Mouse (Mus musculus): ENCODE results near the gene Tesc.
A peak's percentile ranks its signal among the peaks of the same experiment; 100 is the strongest.

Gene Tesc

GRCm38 (mm10) chr5:118078550-118078949 lies 51.0 kb downstream of the Tesc start:
- DNase-seq, result peak in 1 of 2 experiments; percentile 7

GRCm38 (mm10) chr5:118079354-118079753 lies 51.8 kb downstream of the Tesc start:
- DNase-seq, result peak in 1 of 2 experiments; percentile 5

GRCm38 (mm10) chr5:118079839-118080250 lies 52.3 kb downstream of the Tesc start:
- DNase-seq, result peak in 1 of 2 experiments; percentile 8

- DNase-seq, result peak in 1 of 2 experiments; percentile 11
These were observed 53.9 kb downstream of the Tesc start for GRCm38 (mm10) chr5:118081374-118081949.

- peak in 1 of 2 experiments; percentile 17 for DNase-seq
These were observed 54.5 kb downstream of the Tesc start for GRCm38 (mm10) chr5:118081996-118082395.

DNA sequence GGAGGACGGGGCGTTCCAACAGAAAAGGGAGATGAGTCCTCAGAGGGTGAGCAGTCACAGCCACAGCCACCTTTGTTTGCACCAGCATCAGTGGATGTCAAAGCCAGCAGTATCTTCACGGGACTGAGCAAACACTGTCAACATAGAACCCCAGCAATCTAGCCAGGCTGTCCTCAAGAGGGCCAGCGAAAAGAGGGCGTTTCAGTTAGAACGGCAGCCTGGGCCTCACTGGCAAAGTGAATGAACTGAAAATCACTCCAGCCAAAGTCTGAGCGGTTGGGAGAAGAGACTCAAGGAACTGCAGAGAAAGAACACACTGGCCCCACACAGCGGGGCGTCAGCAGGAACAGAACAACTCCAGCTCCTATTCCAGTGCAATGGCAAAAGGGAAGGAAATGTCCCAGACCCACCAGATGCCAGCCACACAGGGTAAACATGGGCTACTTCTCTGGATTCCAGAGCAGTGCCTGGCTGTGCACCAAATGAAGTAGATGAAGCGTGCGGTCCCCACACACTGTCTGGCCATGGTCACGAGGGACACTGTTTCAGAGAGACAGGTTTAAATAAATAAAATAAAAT lies 55.6 kb downstream of the Tesc start:
- DNase-seq, result peak; percentile 43 to 54

GRCm38 (mm10) chr5:118084171-118084727 lies 56.7 kb downstream of the Tesc start:
- DNase-seq, result peak; percentile 33 to 46

GRCm38 (mm10) chr5:118085313-118085712 lies 57.8 kb downstream of the Tesc start:
- DNase-seq, result peak in 1 of 2 experiments; percentile 38

DNA sequence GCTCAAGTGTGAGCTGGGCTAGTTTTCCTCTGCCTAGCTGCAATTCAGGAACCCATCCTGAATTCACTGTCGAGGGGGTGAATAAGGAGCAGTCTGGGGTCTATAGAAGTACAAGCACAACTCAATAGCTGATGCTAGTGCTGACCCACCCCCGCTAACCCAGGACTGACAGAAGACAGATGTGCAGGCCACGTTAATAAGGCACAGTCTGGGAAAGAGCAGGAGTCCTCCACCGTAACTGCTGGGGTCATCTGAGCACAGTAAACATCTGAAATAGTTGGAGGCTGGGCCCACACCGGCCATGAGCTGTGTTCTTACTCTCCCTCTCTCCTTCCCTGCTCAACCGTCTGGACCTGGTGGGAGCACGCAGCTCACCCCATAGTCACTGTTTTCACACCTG lies 59.4 kb downstream of the Tesc start:
- no peak for DNase-seq

DNA sequence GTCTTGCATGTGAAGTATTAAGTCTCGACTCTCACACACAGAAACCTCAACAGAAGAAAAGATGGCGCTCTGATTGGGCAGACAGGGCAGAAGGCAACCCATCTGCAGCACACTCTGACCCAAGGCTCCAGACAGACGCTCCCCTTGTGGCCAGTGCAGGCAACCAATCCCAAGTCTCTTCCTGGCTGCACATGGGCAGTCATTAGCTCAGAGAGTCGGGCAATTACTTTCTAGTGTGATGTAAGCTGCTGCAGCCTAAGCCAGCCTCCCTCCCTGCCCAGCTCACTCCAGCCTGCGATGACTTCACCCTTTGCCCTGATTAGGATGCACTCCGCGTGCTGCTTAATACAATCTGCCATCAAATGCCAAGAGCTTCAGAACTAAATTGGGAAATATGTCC lies 61.6 kb downstream of the Tesc start:
- DNase-seq, result peak; percentile 71 to 72

DNA sequence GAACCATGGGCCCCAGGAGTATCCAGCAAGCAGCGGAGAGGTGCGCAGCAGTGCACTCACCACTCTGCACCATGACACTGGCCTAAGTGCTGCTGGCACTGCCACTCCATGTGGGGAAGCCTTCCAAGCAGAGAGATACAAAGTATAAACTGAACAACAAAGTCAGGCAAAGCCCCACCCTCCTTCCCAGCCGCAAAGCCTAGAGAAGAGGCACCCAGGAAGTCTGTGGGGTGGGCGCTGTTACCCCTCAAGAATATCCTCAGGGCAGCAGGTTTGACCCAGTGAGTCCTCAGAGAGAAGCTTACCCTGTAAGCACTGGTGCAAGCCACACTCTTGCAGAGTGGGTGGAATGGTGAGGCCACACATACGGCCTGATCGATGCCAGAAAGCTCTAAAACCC lies 62.6 kb downstream of the Tesc start:
- DNase-seq, result no peak

GRCm38 (mm10) chr5:118090837-118091236 lies 63.3 kb downstream of the Tesc start:
- DNase-seq, result peak in 1 of 2 experiments; percentile 65

GRCm38 (mm10) chr5:118093321-118094035 lies 65.9 kb downstream of the Tesc start:
- DNase-seq, result peak; percentile 42 to 68

GRCm38 (mm10) chr5:118095433-118095832 lies 67.9 kb downstream of the Tesc start:
- no peak for DNase-seq

DNA sequence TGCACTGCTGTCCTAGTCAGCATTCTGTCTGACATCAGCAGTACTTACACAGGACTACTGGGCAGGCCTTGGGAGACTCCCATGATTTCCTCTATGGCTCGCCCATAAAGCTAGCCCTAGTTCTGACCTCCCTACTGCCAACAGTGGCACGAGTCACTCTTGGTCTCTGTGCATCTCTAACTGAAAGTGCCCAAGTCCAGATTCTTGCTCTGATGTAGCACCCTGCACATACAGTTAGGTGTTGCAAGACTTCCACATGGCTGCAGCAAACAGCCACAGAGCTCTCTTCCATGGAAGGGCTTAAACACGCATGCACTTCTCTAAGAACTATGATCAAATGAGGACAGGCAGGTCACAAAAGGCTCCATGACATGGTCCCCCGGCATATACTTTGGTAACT lies 68.3 kb downstream of the Tesc start:
- no peak for DNase-seq

DNA sequence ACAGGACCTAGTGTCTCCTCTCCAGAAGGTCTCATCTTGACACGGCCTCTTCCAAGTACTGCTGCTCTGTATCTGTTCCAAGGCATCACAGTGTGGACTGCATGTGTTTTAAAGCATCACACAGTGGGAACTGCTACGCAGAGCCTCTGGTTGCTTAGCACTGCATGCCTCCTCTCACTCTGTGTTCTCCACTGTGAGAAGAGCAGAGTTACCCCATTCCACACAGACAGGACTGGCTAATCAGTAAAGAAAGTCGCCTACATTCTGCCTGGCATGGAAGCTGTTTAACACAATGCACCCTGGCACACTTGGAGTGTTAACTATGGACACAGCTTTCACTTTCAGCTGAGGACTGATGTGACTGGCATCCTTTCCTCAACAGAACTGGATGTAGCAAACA lies 68.8 kb downstream of the Tesc start:
- DNase-seq, result no peak

GRCm38 (mm10) chr5:118099069-118099869 lies 71.7 kb downstream of the Tesc start:
- DNase-seq, result no peak

- no peak for DNase-seq
These were observed 72.4 kb downstream of the Tesc start for GRCm38 (mm10) chr5:118099870-118100478.

DNA sequence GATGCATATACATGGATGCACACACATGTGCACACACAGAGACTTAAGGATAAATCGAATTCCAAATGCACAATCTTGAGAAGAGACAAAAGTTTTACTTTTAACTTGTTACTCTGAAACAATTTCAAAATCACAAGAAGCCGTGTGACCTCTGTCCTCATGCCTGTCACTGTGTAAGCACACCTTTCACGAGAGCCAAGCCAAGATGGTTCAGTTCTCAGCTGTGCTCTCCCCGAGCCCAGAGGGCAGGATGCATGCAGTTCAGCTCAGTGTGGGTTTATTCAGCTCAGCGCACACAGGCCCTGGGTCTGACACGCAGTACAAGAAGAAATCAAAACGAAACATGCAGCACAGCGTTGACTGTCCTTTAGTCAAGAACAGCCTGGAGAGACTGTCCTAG lies 78.0 kb downstream of the Tesc start:
- DNase-seq, result no peak

- DNase-seq, result peak in 1 of 2 experiments; percentile 27
These were observed 79.1 kb downstream of the Tesc start for GRCm38 (mm10) chr5:118106667-118107066.

DNA sequence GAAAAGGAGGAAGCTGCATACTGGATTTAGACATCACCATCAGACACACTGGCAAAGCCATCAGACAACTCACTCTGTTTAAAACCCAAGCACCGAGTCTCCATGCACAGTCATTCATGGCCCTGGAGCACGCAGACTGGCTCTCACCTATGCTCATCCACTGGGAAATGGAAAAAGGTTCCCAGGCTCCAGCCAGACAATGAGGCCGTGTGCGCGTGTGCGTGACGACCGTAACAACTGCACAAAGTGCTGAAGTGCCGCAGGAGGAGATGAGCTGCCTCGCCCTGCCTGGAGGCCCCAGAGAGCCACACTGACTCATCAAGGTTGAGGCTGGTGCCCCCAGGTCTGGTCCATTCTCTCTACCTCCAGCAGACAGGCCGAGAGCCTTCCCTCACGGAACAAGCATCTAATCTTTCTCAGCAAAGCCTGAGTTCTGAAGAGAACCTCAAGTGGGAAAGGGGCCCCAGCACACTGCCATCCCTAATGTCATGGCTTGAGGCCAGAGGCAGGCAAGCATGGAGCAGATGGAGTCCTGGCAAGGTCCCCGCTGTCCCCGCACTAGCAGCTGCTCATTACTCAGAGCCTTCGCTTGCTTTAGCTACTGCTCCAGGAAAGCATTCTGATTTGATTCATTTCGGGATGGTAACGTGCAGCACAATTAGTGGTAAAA lies 80.7 kb downstream of the Tesc start:
- DNase-seq, result peak; percentile 92 to 95

Measured in cerebellum, postnatal 25 days (tissue).